Mouse (Mus musculus) induced T-regulatory cell, adult 2 months (primary cell): ENCODE data around the gene Elmod3.

Experiments
- DNase-seq: peaks from one replicate; pipeline ENCODE4 v3.0.0-alpha.2; 2012; ENCODE audit warnings: low read depth

The Elmod3 gene

DNA sequence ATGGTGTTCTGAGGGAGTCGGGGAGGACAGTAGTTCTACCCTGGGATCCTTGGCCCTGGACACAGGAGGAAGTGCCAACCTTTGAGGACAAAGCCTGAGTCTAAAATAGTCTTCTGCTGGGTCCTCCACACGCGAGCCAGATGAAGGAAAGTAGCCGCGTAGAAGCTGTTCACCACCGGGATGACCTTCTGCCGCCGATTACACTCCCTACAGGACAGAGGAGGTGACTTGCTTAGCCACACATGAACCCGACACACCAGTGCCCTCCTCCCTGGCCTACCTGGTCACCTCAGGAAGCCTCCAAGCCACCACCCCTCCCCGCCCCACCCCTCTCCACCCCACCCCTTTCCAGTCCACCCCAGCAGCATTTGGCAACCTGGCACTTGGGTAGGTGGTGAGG, 29.5 kb downstream of the Elmod3 start:
- no peak for DNase-seq

DNA sequence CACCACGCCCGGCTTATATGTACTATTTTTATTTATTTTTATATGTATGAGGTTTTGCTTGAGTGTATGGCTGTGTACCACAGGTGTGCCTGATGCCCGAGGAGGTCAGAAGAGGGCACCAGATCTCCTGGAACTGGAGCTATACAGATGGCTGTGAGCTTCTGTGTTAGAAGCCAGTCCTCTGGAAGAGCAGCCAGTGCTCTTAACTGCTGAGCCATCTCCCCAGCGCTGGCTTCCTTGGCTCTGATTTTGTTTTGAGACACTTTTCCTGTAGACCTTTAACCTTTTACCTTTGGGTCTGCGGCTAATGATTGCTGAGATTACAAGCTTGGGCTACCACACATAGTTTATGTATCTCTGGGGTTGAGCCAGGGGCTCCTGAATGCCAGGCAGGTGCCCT, 30.7 kb downstream of the Elmod3 start:
- DNase-seq: no peak

DNA sequence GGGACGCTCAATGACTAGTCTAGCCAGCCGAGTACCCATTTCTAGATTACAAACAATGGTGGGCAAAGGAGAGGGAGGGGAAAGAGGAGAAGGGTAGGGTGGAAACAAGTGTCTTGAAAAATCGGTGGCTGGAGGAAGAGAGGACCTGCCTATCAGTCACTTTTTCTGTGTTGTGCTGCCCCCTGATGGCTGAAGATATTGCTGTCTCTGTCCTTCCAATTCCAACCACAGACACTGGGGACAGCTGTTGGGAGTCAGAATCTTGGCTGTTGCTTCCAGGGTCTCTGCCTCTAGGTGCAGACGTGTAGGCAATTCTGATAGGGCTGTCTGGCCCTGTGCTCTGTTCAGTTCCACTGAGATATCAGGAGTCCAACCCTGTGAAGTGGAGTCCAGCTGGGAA, 32.2 kb downstream of the Elmod3 start:
- peak; percentile 94 for DNase-seq

DNA sequence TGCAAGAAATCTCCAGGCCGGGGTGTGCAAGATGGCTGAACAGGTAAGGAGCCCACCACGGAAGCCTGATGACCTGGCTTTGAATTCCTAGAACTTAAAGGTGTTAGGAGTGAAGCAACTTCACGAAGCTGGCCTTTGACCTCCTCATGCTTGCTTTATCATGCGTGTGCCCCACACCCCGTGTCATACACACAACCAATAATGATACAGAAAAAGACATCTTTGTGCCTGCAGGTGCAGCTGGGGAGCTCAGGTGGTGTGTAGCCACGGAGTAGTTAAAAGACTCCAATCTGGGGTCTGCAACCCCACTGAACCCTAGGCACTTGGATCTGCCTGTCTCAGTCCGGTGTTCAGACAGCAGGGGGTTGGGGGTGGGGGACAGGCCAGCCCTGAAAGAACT, 32.7 kb downstream of the Elmod3 start:
- DNase-seq: no peak

DNA sequence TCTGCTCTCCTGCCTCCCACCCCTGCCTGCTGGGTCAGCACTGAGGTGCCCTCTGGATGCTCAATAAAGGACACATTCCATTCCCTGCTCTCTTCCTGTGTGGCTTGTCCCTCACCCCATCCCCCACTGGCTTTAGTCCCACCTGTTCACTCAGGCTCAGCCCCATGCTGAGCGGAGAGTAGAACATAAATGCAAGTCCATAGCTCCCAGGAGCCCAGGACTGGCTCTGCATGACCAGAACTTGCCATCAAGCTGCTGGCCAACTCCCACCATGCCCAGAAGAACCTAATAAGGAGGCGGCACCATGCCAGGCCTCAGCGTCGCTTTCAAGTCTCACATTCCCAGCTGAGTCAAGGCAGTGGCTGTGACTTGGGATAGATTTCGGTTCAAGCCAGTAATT, 35.3 kb downstream of the Elmod3 start:
- no peak for DNase-seq

DNA sequence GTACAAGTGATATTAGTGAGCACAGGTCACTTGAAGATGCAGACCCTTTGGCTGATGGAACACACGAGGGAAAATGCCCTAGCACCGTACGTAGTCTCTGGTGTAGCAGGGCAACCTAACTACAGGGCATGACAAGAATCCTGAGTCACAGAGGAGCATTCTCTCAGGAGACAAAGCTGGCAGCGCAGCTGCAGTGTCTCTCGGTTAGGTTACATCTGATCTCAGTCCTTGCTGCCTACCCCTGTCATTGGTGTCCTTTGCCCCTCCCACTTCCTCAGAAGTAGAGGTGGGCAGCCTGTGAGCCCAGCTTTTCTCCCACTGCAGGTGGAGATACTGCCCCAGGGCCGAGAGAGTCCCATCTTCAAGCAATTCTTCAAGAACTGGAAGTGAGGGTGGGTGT, 35.7 kb downstream of the Elmod3 start:
- DNase-seq: no peak

DNA sequence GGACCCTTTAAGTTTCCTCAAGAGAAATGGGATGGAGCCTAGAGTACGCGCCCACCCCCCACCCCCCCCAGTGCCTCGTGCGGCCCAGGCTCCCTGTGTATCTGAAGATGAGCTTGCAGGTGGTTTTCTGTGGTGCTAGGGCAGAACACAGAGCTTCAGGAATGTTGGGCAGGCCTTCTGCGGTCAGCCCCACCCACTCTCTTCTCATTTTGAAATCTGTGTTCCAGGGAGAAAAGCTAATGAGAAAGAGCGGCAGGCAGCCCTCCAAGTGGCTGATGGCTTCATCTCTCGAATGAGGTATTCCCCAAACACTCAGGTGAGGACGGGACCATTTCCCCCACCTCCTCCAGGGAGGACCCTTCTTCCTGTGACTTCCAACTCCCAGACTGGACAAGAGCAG, 37.4 kb downstream of the Elmod3 start:
- no peak for DNase-seq

DNA sequence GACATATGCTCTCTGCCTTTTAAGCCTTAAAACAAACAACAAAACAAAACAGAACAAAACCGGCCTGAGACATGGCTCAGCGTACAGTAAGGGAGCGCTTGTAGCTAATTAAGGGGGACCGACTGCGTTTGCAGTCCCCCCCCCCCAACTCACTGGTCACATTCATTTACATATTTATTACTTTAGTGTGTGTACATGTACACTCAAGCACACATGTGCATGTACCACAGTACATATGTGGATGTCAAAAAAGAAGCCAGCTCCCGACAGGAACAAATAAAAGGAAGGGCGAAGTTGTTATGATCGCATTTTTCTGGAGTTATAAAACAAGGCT, 45.2 kb downstream of the Elmod3 start:
- no peak for DNase-seq

DNA sequence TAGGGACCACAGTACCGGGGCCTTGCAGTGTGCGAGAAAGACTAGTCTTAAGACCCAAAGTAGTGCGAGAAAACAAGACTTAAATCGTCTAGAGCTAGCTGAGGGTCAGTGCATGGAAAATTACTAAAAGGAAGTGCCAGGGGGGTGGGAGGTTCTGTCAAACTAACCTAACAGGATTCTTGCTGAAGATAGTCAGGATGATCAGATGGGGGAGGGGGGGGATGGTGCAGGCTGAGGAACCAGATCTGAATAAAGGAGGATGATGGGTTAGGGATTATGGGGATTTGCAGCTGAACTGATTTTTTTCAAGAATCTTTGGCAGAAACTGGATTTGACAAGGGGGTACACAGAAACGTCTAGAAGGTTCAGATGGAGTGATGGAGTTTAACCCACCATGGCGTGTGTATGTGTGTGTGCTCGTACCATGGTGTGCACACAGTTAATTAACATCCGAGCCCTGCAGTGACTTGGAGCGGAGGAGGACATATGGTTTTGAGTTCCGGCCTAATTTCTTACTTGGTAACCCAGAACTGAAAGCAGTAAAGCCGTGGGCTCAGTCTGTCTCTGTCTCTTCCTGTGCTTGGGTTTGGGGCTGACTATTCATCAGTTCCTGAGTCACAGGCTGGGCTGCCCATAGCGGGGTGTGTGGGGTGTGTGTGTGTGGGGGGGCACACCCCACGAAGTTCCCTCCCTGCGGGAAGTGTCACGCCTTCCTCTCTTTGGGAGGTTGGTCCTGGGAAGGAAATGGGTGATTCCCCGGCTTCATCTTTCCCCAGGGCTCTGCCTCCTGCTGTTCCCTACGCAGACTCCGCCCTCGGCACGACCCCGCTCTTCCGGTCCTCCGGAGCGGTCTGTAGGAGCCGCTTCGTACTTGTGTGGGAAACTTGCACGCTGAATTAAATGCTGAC, 45.8 kb downstream of the Elmod3 start:
- DNase-seq: peak; percentile 90

DNA sequence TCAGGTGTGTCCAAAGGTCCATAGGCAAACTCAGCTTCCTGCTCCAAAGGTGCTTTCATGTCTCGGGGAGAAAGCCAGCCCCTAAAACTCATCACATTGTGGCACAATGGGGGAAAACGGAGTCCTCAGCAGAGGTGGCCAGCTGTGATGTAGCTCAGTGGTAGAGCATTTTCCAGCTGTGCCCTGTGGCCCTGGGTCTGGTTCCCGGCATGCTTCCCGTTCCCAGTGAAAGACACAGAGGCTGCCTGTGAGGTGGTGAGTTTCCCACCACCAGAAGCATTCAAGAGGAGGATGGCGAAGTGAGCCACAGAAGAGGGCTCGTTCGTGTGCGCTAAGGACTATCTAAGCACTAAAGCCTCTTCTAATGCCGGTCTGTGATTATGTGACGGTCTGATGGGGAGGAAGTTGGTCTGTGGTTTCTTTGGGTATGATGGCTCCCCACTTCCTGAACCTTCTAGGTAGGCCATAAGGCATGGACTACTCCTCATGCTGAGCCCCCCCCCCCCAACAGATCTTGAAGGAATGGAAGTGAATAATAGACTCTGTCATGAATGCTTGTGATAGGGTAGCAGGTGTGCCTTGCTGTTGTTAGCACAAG, 47.6 kb downstream of the Elmod3 start:
- peak; percentile 79 for DNase-seq

DNA sequence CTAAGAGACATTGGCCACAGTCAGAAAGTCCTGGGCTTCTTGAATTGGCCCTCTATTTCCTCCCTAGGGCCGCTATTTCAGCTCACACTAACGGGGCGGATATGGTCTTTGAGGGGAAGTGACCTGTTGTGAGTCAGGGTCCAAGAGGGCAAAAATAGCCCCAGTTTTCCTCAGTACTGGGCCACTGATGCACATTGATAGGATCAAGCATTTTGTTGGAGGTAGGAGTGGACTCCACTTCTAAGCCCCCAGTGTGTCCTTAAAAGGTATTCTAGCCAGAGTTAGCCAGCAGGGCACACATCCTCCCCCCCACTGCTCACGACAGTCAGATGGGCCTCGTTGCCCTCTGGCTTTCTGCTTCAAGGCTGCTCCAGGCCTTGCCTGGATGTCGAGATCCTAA, 48.2 kb downstream of the Elmod3 start:
- DNase-seq: no peak

DNA sequence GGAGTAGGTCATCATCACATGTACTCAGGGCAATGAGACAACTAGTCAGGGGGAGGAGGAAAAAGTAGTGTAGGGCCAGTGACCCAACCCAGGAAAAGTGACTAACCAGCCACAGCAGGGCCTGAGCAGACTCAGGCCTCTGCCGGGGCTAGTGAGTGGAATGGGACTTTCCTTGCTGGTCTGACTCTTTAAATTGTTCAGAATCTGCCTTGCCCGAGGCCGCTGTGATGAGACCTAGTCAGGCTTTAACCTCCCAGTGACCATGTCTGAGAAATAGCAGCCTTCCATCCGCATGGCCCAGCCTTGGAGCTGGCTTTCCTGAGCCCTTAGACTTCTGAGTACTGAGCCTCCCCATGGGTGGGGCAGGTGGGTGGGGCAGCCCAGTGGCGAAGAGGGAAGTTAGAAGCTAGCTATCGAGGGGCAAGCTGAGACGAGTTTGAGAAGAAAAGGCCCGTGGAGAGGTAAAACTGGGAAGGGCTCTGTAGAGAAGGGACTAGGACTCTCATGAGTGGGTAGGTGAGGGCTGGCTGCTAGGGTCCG, 49.1 kb downstream of the Elmod3 start:
- DNase-seq: peak; percentile 64

DNA sequence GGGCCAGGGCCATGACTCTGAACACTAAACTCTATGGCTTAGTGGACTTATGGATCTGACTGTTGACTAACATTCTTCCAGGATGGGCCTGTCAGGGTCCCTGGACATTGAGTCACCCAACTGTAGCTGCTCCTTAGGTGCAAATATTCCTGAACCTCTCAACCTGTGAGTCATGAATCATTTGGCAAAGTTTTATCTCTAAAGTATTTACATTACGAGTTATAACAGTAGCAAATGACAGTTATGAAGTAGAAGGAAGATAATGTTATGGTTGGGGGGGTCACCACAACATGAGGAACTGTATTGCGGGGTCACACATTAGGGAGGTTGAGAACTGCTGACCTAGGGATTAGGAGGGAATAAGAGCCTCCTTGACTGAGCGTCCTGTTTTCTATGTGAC, 50.4 kb downstream of the Elmod3 start:
- no peak for DNase-seq

DNA sequence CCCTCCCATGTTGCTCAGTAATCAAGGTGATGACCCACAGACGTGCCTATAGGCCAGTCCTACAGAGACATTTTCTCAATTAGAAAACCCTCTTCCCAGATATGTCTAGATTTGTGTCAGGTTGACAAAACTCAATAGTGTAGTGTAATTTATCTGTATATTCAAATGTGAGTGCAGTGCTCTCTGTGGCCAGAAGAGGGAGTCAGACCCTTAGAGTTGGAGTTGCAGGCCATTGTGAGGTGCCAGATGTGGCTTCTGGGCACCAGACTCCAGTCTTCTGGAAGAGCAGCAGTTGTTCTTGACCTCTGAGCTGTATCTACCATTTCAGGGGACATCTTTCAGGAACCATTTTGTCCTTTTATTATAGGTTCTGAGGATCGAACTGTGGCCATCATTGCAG, 51.1 kb downstream of the Elmod3 start:
- peak; percentile 39 for DNase-seq

DNA sequence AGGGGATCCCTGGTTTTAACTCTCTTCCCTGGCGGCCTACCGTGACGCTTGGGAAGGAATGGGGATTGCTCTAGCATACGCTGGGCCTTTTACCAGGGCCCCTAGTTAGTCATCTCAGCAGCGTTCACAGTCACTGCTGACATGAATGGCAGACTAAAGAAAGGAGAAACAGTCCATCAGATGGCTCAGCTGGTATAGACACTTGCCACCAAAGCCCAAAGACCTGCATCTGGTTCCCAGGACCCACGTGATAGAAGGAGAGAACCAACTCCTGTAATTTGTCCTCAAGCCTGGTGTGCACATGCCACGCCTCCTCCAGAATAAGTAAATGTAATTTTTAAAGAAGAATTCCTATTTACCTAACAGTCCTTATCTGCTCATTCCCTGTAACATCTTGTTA, 52.8 kb downstream of the Elmod3 start:
- DNase-seq: no peak

DNA sequence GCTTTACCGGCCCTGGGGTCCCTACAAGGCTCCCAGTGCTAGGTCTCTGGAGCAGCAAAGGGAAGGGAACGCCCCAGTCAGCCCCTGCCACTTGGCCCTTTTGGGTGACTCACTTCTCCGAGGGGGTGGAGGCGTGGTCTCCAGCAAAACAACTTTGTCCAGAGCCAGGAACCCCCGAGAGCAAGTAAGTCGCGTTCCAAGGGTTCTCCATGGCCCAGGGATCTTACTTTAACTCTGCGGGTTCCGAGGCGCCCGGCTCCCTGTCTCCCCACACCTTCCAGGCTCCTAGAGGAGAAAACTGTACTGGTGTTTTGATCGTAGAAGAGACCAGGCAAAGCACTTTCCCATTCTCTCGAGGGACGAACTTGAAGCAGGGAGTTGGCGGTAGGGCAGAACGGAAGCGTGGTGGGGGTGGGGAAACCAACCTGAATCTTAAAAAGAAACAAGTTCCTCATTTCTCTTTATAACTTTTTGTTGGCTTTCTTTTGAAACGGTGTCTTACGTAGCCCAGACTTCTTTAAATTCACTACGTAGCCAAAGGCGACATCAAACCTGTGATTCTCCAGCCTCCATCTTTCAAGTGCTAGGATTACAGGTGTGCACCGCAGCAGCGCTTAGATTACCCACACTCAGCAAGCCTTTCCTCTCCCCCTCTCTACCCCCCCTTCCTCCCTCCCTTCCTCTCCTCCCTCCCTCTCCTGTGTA, 53.8 kb downstream of the Elmod3 start, which contains the start of gene Capg:
Capg (plus strand) TSS at position 109 of the 705 bp plus-strand sequence.
- peak; percentile 83 for DNase-seq

DNA sequence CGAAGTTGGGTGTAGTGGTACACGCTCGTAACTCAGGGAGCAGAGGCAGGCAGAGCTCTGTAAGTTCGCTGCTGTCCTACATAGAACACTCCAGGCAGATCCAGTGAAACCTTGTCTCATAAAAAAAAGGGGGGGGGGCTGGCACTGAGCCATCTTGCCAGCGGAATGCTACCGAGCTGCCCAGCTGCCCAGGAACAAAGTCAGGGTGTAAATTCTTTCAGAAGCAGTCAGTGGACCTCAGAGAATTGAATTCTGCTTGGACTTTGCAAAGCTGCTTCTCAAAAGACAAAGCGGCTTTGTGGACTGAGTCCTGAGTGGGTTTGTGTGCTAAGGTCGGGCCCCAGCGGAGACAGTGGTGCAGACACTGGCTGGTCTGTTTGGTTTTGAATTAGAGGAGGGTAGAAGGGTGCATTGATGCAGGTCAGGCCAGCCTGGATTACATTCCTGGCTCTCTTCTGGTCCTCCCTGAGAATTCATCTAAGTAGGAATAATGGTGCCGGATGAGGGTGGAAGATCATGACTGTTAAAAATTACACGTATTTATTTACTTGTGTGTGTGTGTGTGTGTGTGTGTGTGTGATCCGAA, 54.9 kb downstream of the Elmod3 start:
- DNase-seq: no peak

DNA sequence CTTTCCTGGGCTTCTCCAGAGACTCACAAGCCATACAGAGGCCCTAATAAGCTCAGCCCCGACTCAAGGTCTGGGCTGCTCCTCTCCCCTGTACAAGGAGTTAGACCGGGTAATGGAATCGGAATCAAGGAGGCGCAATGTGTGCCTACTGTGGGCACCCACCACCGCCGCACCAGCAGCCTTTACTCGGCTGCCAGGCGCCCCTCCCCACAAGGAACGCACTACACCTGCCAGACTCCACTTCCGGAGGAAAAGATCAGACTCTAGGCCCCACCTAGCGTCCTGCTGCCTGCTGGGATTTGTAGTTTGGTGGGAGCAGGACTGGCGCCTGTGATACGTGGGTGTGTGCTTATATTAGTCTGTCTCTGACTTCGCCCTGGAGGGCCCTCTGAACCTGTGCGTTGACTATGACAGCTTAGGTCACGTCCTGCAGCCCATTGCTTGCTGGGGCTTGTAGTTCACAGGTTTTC, 59.6 kb downstream of the Elmod3 start:
- DNase-seq: peak; percentile 93

DNA sequence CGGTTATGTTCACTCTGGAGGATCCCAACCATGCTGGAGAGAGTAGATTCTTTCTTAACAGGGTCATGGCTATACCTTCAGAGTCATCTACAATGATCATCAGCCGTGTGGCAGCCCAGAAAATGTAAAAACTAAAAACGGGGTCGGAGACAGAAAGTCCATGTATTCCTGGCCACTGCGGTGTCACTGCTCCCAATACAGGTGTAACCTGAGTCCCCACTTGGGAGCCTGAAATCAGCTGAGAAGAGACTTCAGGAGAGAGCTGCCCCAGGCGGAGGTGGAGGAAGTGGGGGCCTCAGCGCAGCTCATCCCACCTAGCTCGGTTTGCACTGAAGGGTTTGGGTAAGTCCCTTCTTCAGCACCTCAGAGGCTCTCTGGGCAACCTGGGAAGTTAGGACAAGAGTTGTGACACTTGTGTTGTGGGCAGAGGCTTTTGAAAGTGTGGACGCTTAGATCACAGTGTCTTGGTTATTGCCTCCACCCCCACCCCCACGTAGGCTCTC, 60.2 kb downstream of the Elmod3 start:
- DNase-seq: no peak

DNA sequence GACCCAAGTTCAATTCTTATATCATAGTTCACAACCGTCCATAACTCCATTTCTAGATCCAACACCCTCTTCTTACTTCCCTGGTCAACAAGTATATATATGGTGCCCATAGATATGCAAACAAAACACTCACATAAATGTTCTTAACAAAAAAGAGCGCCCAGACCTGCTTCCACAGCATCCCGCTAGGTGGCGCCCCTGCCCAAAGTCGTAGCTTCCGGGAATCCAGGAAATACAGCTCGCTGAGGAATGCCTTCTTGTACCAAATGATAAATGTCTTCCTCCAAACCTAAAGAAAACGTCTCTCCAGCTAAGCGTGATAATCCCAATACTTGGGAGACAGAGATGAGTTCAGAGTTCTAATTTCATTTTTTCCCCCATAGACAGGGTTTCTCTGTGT, 63.0 kb downstream of the Elmod3 start:
- peak; percentile 94 for DNase-seq

DNA sequence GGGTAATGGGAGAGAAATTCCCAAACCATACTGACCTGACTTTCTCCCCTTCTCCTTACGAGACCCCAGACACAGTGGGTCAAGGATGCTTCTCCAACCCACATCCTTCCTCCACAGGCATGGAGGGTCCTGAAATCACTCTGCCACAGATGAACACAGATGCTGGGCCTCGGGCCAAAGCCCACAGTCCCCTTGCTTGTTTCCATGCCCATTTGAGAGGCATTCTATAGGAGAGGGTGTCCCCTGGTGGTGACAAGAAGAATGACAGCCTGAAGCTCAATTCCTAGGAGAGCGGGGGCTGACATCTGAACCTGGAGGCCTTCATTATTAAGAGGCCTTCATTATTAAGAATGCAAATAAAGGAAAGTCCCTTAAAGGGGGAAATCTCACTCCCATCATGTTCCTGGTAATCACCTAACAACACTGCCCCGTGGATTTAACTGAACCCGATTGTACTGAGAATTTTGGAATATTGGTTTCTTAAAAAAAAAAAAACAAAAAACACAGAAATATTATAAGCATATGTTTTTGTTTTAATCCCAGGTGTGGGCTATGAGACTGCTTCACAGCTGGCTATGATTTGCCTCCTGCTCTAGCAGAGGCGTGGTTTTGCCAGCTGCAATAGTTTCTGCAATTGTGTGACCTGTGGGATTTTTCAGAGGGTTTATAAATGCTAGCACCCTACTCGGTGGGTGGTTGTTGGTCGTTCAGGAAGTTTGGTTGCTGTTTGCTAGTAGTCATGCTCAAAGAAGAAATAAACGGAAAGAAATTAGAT, 64.0 kb downstream of the Elmod3 start:
- DNase-seq: peak; percentile 87
